Mouse (Mus musculus): ENCODE measurements around the gene Rpn1. TPM values are rescaled to one million over a fixed set of nuclear protein-coding genes. Genes with fewer than 3 reads are reported as not detected.

Rpn1 gene
- polyA plus RNA-seq (2014; fragmentation: Nextera tagmentation; extraction: Ambion mirVana), result 288 and 309 TPM in 2 replicates

GRCm38 (mm10) chr6:88084278-88085151 is at the start of gene Rpn1:
Rpn1 (plus strand) TSS chr6:88084482.
- Histone ChIP-seq H3K36me3 (ENCODE audit: control insufficient read depth, insufficient read depth, low read length) (0 out of 2 replicates have a peak, but pooled peaks cover 5% of the 10 kb centered on the region), H3K4me2 (ENCODE audit: low read depth, low read length) (peak within 1 kb of the TSS; percentile 82), H3K27ac (ENCODE audit: low read depth, low read length) (peak within 1 kb of the TSS; percentile 66), H3K9ac (replicated peaks; ENCODE audit: low read depth, low read length) (peak within 1 kb of the TSS; percentile 76), H3K4me1 (ENCODE audit: control insufficient read depth, insufficient read depth, low read length) (peaks cover 12% of the 10 kb centered on the region), H3K4me3 (ENCODE audit: low read depth, low read length) (peak within 1 kb of the TSS; percentile 60), H3K9me3 (ENCODE audit: control insufficient read depth, low read length) (no peaks in the 10 kb centered on the region), H3K27me3 (ENCODE audit: control insufficient read depth, insufficient read depth, low read length) (no peaks in the 10 kb centered on the region)
- peak; percentile 98 for ATAC-seq (ENCODE audit: low read depth)
- WGBS, result under 1% methylated on average over 71 of the region's 71 CpGs

GRCm38 (mm10) chr6:88037471-88038045 is 46.7 kb upstream of the Rpn1 start:
- no peaks in the 10 kb centered on the region for H3K9me3 ChIP-seq (ENCODE audit: control insufficient read depth, low read length)
- H3K4me2 ChIP-seq (ENCODE audit: low read depth, low read length), result no peak overlapping the region
- H3K27ac ChIP-seq (ENCODE audit: low read depth, low read length), result no peak overlapping the region
- no peak overlapping the region for H3K9ac ChIP-seq (replicated peaks; ENCODE audit: low read depth, low read length)
- 83% methylated on average over 4 of the region's 4 CpGs for WGBS
- H3K4me1 ChIP-seq (ENCODE audit: control insufficient read depth, insufficient read depth, low read length), result 0 out of 2 replicates have a peak, but pooled peaks cover 2% of the 10 kb centered on the region
- ATAC-seq (ENCODE audit: low read depth), result no peak
- H3K36me3 ChIP-seq (ENCODE audit: control insufficient read depth, insufficient read depth, low read length), result no peaks in the 10 kb centered on the region
- H3K4me3 ChIP-seq (ENCODE audit: low read depth, low read length), result no peak overlapping the region
- no peaks in the 10 kb centered on the region for H3K27me3 ChIP-seq (ENCODE audit: control insufficient read depth, insufficient read depth, low read length)

- Histone ChIP-seq H3K9ac (replicated peaks; ENCODE audit: low read depth, low read length) (no peak overlapping the region), H3K9me3 (ENCODE audit: control insufficient read depth, low read length) (no peaks in the 10 kb centered on the region), H3K4me3 (ENCODE audit: low read depth, low read length) (no peak overlapping the region), H3K4me2 (ENCODE audit: low read depth, low read length) (no peak overlapping the region), H3K27me3 (ENCODE audit: control insufficient read depth, insufficient read depth, low read length) (no peaks in the 10 kb centered on the region), H3K36me3 (ENCODE audit: control insufficient read depth, insufficient read depth, low read length) (no peaks in the 10 kb centered on the region), H3K27ac (ENCODE audit: low read depth, low read length) (no peak overlapping the region), H3K4me1 (ENCODE audit: control insufficient read depth, insufficient read depth, low read length) (peaks cover 18% of the 10 kb centered on the region)
- no peak for ATAC-seq (ENCODE audit: low read depth)
- WGBS, result 100% methylated on average over 4 of the region's 4 CpGs
These were observed 44.9 kb upstream of the Rpn1 start for GRCm38 (mm10) chr6:88039426-88039825.

GRCm38 (mm10) chr6:88041221-88041620 is 43.1 kb upstream of the Rpn1 start:
- no peak for ATAC-seq (ENCODE audit: low read depth)
- Histone ChIP-seq H3K9me3 (ENCODE audit: control insufficient read depth, low read length) (no peaks in the 10 kb centered on the region), H3K4me2 (ENCODE audit: low read depth, low read length) (no peak overlapping the region), H3K4me1 (ENCODE audit: control insufficient read depth, insufficient read depth, low read length) (peaks cover 18% of the 10 kb centered on the region), H3K4me3 (ENCODE audit: low read depth, low read length) (no peak overlapping the region), H3K36me3 (ENCODE audit: control insufficient read depth, insufficient read depth, low read length) (no peaks in the 10 kb centered on the region), H3K9ac (replicated peaks; ENCODE audit: low read depth, low read length) (no peak overlapping the region), H3K27me3 (ENCODE audit: control insufficient read depth, insufficient read depth, low read length) (no peaks in the 10 kb centered on the region), H3K27ac (ENCODE audit: low read depth, low read length) (no peak overlapping the region)
- 80% methylated on average over 4 of the region's 4 CpGs for WGBS

GRCm38 (mm10) chr6:88042336-88042735 is 41.9 kb upstream of the Rpn1 start:
- H3K9ac ChIP-seq (replicated peaks; ENCODE audit: low read depth, low read length), result no peak overlapping the region
- H3K4me2 ChIP-seq (ENCODE audit: low read depth, low read length), result no peak overlapping the region
- 94% methylated on average over 3 of the region's 3 CpGs for WGBS
- ATAC-seq (ENCODE audit: low read depth), result no peak
- no peak overlapping the region for H3K4me3 ChIP-seq (ENCODE audit: low read depth, low read length)
- no peaks in the 10 kb centered on the region for H3K36me3 ChIP-seq (ENCODE audit: control insufficient read depth, insufficient read depth, low read length)
- H3K9me3 ChIP-seq (ENCODE audit: control insufficient read depth, low read length), result no peaks in the 10 kb centered on the region
- H3K27ac ChIP-seq (ENCODE audit: low read depth, low read length), result no peak overlapping the region
- H3K27me3 ChIP-seq (ENCODE audit: control insufficient read depth, insufficient read depth, low read length), result no peaks in the 10 kb centered on the region
- peaks cover 18% of the 10 kb centered on the region for H3K4me1 ChIP-seq (ENCODE audit: control insufficient read depth, insufficient read depth, low read length)

- H3K4me1 ChIP-seq (ENCODE audit: control insufficient read depth, insufficient read depth, low read length), result peaks cover 18% of the 10 kb centered on the region
- H3K27me3 ChIP-seq (ENCODE audit: control insufficient read depth, insufficient read depth, low read length), result no peaks in the 10 kb centered on the region
- H3K36me3 ChIP-seq (ENCODE audit: control insufficient read depth, insufficient read depth, low read length), result no peaks in the 10 kb centered on the region
- peak overlapping the region; percentile 89 for H3K4me3 ChIP-seq (ENCODE audit: low read depth, low read length)
- H3K27ac ChIP-seq (ENCODE audit: low read depth, low read length), result no peak overlapping the region; the same call in 1 of the 2 replicates
- H3K9me3 ChIP-seq (ENCODE audit: control insufficient read depth, low read length), result no peaks in the 10 kb centered on the region
- peak overlapping the region; percentile 61 for H3K4me2 ChIP-seq (ENCODE audit: low read depth, low read length)
- ATAC-seq (ENCODE audit: low read depth), result no peak
- peak overlapping the region; percentile 97 for H3K9ac ChIP-seq (replicated peaks; ENCODE audit: low read depth, low read length)
- 2% methylated on average over 3 of the region's 3 CpGs for WGBS
These were observed 40.1 kb upstream of the Rpn1 start for GRCm38 (mm10) chr6:88044234-88044576.

- no peaks in the 10 kb centered on the region for H3K9me3 ChIP-seq (ENCODE audit: control insufficient read depth, low read length)
- H3K9ac ChIP-seq (replicated peaks; ENCODE audit: low read depth, low read length), result peak within 1 kb of the TSS; percentile 97
- H3K4me2 ChIP-seq (ENCODE audit: low read depth, low read length), result peak within 1 kb of the TSS; percentile 61
- H3K4me3 ChIP-seq (ENCODE audit: low read depth, low read length), result peak within 1 kb of the TSS; percentile 89
- WGBS, result under 1% methylated on average over 66 of the region's 82 CpGs
- peak; percentile 99 for ATAC-seq (ENCODE audit: low read depth)
- no peaks in the 10 kb centered on the region for H3K36me3 ChIP-seq (ENCODE audit: control insufficient read depth, insufficient read depth, low read length)
- H3K4me1 ChIP-seq (ENCODE audit: control insufficient read depth, insufficient read depth, low read length), result peaks cover 18% of the 10 kb centered on the region
- H3K27me3 ChIP-seq (ENCODE audit: control insufficient read depth, insufficient read depth, low read length), result 0 out of 2 replicates have a peak, but pooled peaks cover 2% of the 10 kb centered on the region
- H3K27ac ChIP-seq (ENCODE audit: low read depth, low read length), result peak within 1 kb of the TSS; percentile 81
These were observed 39.5 kb upstream of the Rpn1 start, which contains the start of gene Rab7 for GRCm38 (mm10) chr6:88044577-88045405. Rab7 (minus strand) TSS chr6:88045270.

GRCm38 (mm10) chr6:88045406-88045766 is 38.9 kb upstream of the Rpn1 start:
- no peak for ATAC-seq (ENCODE audit: low read depth)
- Histone ChIP-seq H3K4me3 (ENCODE audit: low read depth, low read length) (peak overlapping the region; percentile 89; the same call in 1 of the 2 replicates), H3K27ac (ENCODE audit: low read depth, low read length) (peak overlapping the region; percentile 49; the same call in 1 of the 2 replicates), H3K9me3 (ENCODE audit: control insufficient read depth, low read length) (no peaks in the 10 kb centered on the region), H3K4me2 (ENCODE audit: low read depth, low read length) (peak overlapping the region; percentile 11; the same call in 1 of the 2 replicates), H3K27me3 (ENCODE audit: control insufficient read depth, insufficient read depth, low read length) (0 out of 2 replicates have a peak, but pooled peaks cover 2% of the 10 kb centered on the region), H3K4me1 (ENCODE audit: control insufficient read depth, insufficient read depth, low read length) (peaks cover 18% of the 10 kb centered on the region), H3K9ac (replicated peaks; ENCODE audit: low read depth, low read length) (no peak overlapping the region), H3K36me3 (ENCODE audit: control insufficient read depth, insufficient read depth, low read length) (no peaks in the 10 kb centered on the region)
- WGBS, result 35% methylated on average over 3 of the region's 3 CpGs

Measured in neural tube, embryonic 14.5 days (tissue).